Mouse (Mus musculus) CH12.LX (cell line): ENCODE results near the gene Hdc. TPM values are rescaled to one million over a fixed set of nuclear protein-coding genes. Genes with fewer than 3 reads are reported as not detected.

Source experiments
- DNase-seq: peaks from one replicate; pipeline ENCODE4 v3.0.0-alpha.2; 2013; ENCODE audit errors: extremely low read depth
- H3K27ac ChIP-seq: 2 replicates; pipeline ENCODE4 v1.5.1; 2012; ENCODE audit warnings: low read depth, mild to moderate bottlenecking, control low read depth, moderate library complexity; ENCODE audit not compliant: insufficient read depth
- H3K27me3 ChIP-seq: replicated peaks from 2 replicates; pipeline ENCODE3; 2012; ENCODE audit warnings: inconsistent platforms
- H3K36me3 ChIP-seq, 2 experiments: replicated peaks in 1 of 2; 2 replicates each; pipeline versions ENCODE3 to v1.6.1; 2012; ENCODE audit warnings: inconsistent platforms in 1 of 2, low read length in 1 of 2, mild to moderate bottlenecking in 1 of 2, mixed read lengths in 1 of 2, moderate library complexity in 1 of 2; ENCODE audit not compliant: control insufficient read depth in 1 of 2, insufficient read depth in 1 of 2
- H3K4me1 ChIP-seq, 2 experiments: 2 replicates each; pipeline ENCODE4 v1.6.1; 2012; ENCODE audit warnings: inconsistent platforms in 1 of 2, moderate library complexity in 1 of 2; ENCODE audit not compliant: insufficient read depth in 2 of 2, control insufficient read depth in 1 of 2
- H3K4me2 ChIP-seq: 2 replicates; pipeline ENCODE4 v1.6.1; 2012; ENCODE audit warnings: low read depth, mild to moderate bottlenecking, control low read depth; ENCODE audit not compliant: poor library complexity, insufficient read depth, severe bottlenecking
- H3K4me3 ChIP-seq, 3 experiments: fragments of 150-350 bp in 1 of 3; sonication (generic) in 1 of 3; replicated peaks in 1 of 3; 2 replicates each; pipeline versions ENCODE3 to v1.5.1; 2011 to 2012; ENCODE audit warnings: low read depth in 2 of 3, low read length in 2 of 3, mild to moderate bottlenecking in 2 of 3, moderate library complexity in 2 of 3, control low read depth in 1 of 3, improper control_type of control experiment in 1 of 3, inconsistent platforms in 1 of 3, mixed read lengths in 1 of 3; ENCODE audit not compliant: poor library complexity in 1 of 3
- H3K79me2 ChIP-seq: replicated peaks from 2 replicates; pipeline ENCODE4 v1.6.1; 2012; ENCODE audit warnings: mild to moderate bottlenecking, moderate library complexity; ENCODE audit not compliant: control insufficient read depth, poor library complexity, insufficient read depth, severe bottlenecking; ENCODE audit errors: extremely low read depth
- H3K9ac ChIP-seq: 2 replicates; pipeline ENCODE4 v1.6.1; 2012; ENCODE audit warnings: low read depth, mild to moderate bottlenecking, control low read depth, moderate library complexity; ENCODE audit not compliant: insufficient read depth
- H3K9me3 ChIP-seq: replicated peaks from 2 replicates; pipeline ENCODE3; 2012; ENCODE audit warnings: low read length, inconsistent platforms, mixed read lengths
- BHLHE40 ChIP-seq: IDR thresholded peaks from 2 replicates; pipeline ENCODE4 v1.6.1; 2011; ENCODE audit warnings: mild to moderate bottlenecking, low read depth, low read length, improper control_type of control experiment
- EP300 ChIP-seq: IDR thresholded peaks from 2 replicates; pipeline ENCODE4 v1.6.1; 2011; ENCODE audit warnings: low read length, improper control_type of control experiment
- ETS1 ChIP-seq: conservative IDR thresholded peaks from 2 replicates; pipeline ENCODE4 v1.6.1; 2012; ENCODE audit warnings: low read depth, mild to moderate bottlenecking, inconsistent platforms, low read length, improper control_type of control experiment, moderate library complexity
- GABPA ChIP-seq: IDR thresholded peaks from 2 replicates; pipeline ENCODE4 v1.6.1; 2012; ENCODE audit warnings: low read depth, low read length, improper control_type of control experiment, inconsistent platforms; ENCODE audit not compliant: insufficient replicate concordance
- HCFC1 ChIP-seq: IDR thresholded peaks from 2 replicates; pipeline ENCODE4 v1.6.1; 2012; ENCODE audit warnings: low read depth, mild to moderate bottlenecking, inconsistent platforms, low read length, improper control_type of control experiment
- IRF4 ChIP-seq: IDR thresholded peaks from 2 replicates; pipeline ENCODE4 v1.6.1; 2014; ENCODE audit warnings: low read depth, mild to moderate bottlenecking, inconsistent platforms, low read length, improper control_type of control experiment
- JUN ChIP-seq: IDR thresholded peaks from 2 replicates; pipeline ENCODE4 v1.6.1; 2011; ENCODE audit warnings: low read depth, mild to moderate bottlenecking, low read length, improper control_type of control experiment, moderate library complexity; ENCODE audit not compliant: insufficient read depth
- KAT2A ChIP-seq: IDR thresholded peaks from 2 replicates; pipeline ENCODE4 v1.6.1; 2012; ENCODE audit warnings: low read length, improper control_type of control experiment, inconsistent platforms; ENCODE audit not compliant: insufficient replicate concordance
- MAX ChIP-seq: IDR thresholded peaks from 2 replicates; pipeline ENCODE4 v1.6.1; 2011; ENCODE audit warnings: low read length, improper control_type of control experiment
- MXI1 ChIP-seq: IDR thresholded peaks from 2 replicates; pipeline ENCODE4 v1.6.1; 2011; ENCODE audit warnings: mild to moderate bottlenecking, low read depth, low read length, improper control_type of control experiment
- PAX5 ChIP-seq: IDR thresholded peaks from 2 replicates; pipeline ENCODE4 v1.6.1; 2012; ENCODE audit warnings: low read length, inconsistent platforms, mixed read lengths
- SMC3 ChIP-seq: IDR thresholded peaks from 2 replicates; pipeline ENCODE4 v1.6.1; 2011; ENCODE audit warnings: low read depth, low read length, improper control_type of control experiment
- TBP ChIP-seq: conservative IDR thresholded peaks from 2 replicates; pipeline ENCODE4 v1.6.1; 2011; ENCODE audit warnings: low read depth, low read length, improper control_type of control experiment
- TCF12 ChIP-seq: IDR thresholded peaks from 2 replicates; pipeline ENCODE4 v1.6.1; 2014; ENCODE audit warnings: low read depth, mild to moderate bottlenecking, inconsistent platforms, low read length, improper control_type of control experiment
- UBTF ChIP-seq: IDR thresholded peaks from 2 replicates; pipeline ENCODE4 v1.6.1; 2012; ENCODE audit warnings: low read depth, mild to moderate bottlenecking, inconsistent platforms, low read length, improper control_type of control experiment, moderate library complexity
- USF2 ChIP-seq: conservative IDR thresholded peaks from 2 replicates; pipeline ENCODE4 v1.6.1; 2011; ENCODE audit warnings: low read depth, low read length, improper control_type of control experiment
- dilution Hi-C: fragments of 300-500 bp; cut with MboI; formaldehyde crosslinking; loops from 2 replicates; pipeline ENCODE4 v1.14.3; 2020; ENCODE audit warnings: low sequenced_read_pairs; ENCODE audit not compliant: extremely low pct_unique_long_range_greater_than_20kb, extremely low pct_ligation_motif_present
- in situ Hi-C: fragments of 300-500 bp; cut with MboI; formaldehyde crosslinking; loops from 3 replicates; pipeline ENCODE4 v1.14.3; 2019; ENCODE audit warnings: low sequenced_read_pairs, low pct_ligation_motif_present, low pct_unique_long_range_greater_than_20kb, mixed read lengths
- polyA plus RNA-seq: library from polyadenylated mRNA; unstranded; fragments of >175 nt; gene quantifications from 2 replicates; pipeline ENCODE4 v1.2.1, GENCODE M21; 2012; ENCODE audit warnings: low read depth; ENCODE audit not compliant: insufficient read length
- total RNA-seq, 2 experiments: library from RNA; depleted of rRNA; stranded (reverse); fragments of 300-350 nt in 1 of 2; fragments of >200 nt in 1 of 2; gene quantifications; 2 replicates each; pipeline ENCODE4 v1.2.3; 2012 to 2014

Gene Hdc
- total and polyA plus RNA-seq, 3 experiments, result 1.5 to 1.8 (median 1.6) TPM

DNA sequence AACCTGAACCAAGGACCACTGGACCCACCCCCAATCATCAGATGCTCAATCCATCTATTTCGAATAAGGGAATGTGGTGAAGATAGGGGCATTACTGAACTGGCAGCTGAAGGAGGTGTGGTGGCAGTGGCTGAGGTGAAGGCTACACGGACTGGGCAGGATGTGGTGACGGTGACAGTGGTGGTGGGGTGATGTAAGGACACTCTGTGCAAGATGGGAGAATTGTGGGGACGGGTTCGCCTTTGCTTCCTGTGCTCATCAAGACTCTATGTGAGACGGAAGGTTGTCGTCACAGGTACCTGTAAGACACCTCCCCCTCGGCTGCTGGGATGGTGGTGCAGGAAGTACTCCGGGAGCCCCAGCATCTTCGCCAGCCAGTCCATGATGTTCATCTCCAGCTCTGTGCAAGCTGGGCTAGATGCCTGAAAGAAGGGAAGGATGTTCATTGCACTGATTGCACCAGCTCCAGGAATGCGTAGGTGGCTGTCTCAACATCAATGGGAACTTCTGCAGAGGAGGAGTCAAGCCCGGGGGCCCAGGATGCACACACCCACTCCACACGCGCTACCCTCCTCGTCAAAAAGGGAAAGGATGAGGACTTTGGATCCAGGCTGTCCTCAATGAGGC is 12.9 kb downstream of the Hdc start:
- H3K4me1 ChIP-seq, result peaks cover 15 to 19% of the 10 kb centered on the region in 2 experiments
- H3K4me3 ChIP-seq, result no peak overlapping the region
- H3K36me3 ChIP-seq, result no peaks in the 10 kb centered on the region
- H3K9me3 ChIP-seq, result no peaks in the 10 kb centered on the region
- H3K27me3 ChIP-seq, result no peaks in the 10 kb centered on the region
- no peaks in the 10 kb centered on the region for H3K79me2 ChIP-seq
- no peak overlapping the region for H3K27ac ChIP-seq
- H3K4me2 ChIP-seq, result no peak overlapping the region
- dilution Hi-C loops (no loop called here), in situ Hi-C loops (loop anchor here (5.0 to 10.0 kb wide), 2 partner anchors 36 to 59 kb away; no protein-coding TSS in a partner anchor)
- DNase-seq, result no peak
- TF ChIP-seq GABPA, result no peak
- no peak for TF ChIP-seq MXI1
- no peak for TF ChIP-seq UBTF
- no peak for TF ChIP-seq KAT2A
- no peak for TF ChIP-seq ETS1
- TF ChIP-seq USF2, result no peak
- no peak for TF ChIP-seq JUN
- H3K9ac ChIP-seq, result no peak overlapping the region

DNA sequence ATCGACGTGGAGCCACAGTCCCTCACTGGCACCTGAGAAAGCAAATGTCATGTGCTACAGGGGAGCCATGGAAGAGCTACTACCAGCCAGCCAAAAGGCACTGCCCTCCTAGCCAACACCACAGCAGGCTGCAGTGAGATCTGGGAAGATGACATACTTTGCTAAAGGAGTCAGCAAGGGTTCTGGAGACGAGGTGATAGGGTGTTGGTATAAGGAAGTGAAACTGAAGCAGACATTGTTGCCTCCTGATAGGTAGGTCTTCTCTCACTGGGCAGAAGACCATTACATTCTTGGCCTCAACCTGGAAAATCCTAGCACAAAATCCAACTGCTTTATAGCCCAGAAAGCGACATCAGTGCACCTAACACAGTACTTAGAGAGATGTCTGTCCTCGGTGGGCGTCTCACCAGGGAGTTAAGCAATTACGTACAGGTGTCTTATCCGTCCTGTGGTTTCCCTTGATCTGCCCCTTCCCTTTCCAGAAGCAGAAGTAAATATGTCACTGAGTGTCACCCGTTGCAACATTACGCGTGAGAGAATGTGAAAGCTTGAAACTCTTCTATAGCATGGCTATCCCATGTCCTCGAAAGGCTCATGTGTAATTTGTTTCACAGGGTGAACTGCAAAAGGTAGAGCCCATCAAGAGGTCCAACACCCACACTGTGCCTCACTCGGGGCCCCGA is 17.0 kb downstream of the Hdc start:
- dilution Hi-C loops, result no loop called here
- DNase-seq, result peak; percentile 60
- TF ChIP-seq HCFC1 (no peak), BHLHE40 (peak; percentile 35; the same call in 1 of the 2 replicates), TBP (0 out of 2 replicates have a peak, but pooled peaks have one; percentile 15), EP300 (peak; percentile 81), PAX5 (no peak), TCF12 (0 out of 2 replicates have a peak, but pooled peaks have one; percentile 44), SMC3 (peak; percentile 3; the same call in 1 of the 2 replicates), IRF4 (peak; percentile 87), MAX (0 out of 2 replicates have a peak, but pooled peaks have one; percentile 28)
- in situ Hi-C loops, result loop anchor here (10.0 kb wide), 1 partner anchor 63 kb away; no protein-coding TSS in a partner anchor
- peaks cover 9 to 33% of the 10 kb centered on the region in 2 experiments for H3K4me1 ChIP-seq
- H3K27ac ChIP-seq, result no peak overlapping the region
- no peak overlapping the region for H3K9ac ChIP-seq
- no peaks in the 10 kb centered on the region for H3K9me3 ChIP-seq
- H3K4me2 ChIP-seq, result peak overlapping the region; percentile 38
- H3K4me3 ChIP-seq, result no peak overlapping the region
- H3K36me3 ChIP-seq, result no peaks in the 10 kb centered on the region
- H3K27me3 ChIP-seq, result no peaks in the 10 kb centered on the region
- no peaks in the 10 kb centered on the region for H3K79me2 ChIP-seq
